Mouse (Mus musculus): ENCODE measurements around the gene Btaf1.

Btaf1 gene

DNA sequence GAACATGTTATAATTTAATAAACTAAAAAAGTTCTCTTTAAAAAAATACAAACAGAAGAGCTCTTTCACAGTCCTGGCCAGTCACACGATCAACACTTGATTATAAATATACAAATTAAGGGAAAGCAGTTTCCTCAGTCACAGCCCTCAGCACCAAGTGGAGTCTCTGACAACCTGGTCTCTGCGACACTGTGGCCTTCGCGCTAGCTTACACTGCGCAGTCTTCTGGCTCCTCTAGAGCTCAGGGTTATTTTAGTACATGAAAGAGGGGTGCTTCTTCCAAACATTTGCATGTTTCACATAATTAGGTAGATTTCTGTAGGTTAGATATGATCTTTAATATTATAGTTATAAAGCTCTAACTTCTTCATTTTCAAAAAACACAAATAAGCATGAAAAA lies 96.3 kb downstream of the Btaf1 start:
- DNase-seq (ENCODE audit: low spot score): no peak

GRCm38 (mm10) chr19:37025839-37026319 lies 100.0 kb downstream of the Btaf1 start:
- no peak for DNase-seq (ENCODE audit: low spot score)

- DNase-seq (ENCODE audit: low spot score): no peak
Observed at GRCm38 (mm10) chr19:37026408-37026807, 100.5 kb downstream of the Btaf1 start.

DNA sequence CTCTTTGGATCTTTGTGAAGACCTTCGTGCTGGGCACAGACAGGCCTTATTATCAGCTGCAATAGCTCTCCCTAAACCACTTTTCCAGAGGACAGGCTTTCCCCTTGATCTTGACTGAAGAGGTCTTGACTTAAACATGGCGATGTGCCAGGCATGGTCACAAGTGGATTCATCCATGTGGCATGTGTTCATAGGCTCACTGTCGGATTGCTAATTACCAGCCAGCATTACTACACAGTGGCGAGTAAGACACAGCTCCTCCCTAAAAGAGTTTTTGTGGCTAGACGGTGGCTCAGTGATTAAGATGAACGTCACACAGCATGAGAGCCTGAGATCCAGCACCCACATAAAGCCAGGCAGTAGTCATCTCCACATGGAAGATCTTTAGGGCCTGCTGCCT lies 103.9 kb downstream of the Btaf1 start:
- DNase-seq (ENCODE audit: low spot score): no peak

GRCm38 (mm10) chr19:37031446-37031845 lies 105.6 kb downstream of the Btaf1 start:
- DNase-seq (ENCODE audit: low spot score): no peak

DNA sequence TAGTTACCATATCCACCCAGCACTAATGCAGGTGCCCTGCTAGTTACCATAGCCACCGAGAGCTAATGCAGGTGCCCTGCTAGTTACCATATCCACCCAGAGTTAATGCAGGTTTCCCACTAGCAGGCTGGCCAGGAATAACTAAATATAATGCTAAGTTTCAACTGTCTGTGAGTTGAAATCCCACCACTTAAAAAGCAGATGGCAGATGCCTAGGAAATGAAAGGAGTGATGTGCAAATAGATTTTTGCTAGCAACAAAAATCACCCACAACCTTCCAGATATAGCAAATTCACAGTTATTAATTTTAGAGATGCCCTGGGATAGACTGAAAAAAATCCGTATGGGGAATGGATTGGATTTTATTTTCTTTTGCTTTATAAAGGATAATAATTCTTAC lies 106.5 kb downstream of the Btaf1 start:
- DNase-seq (ENCODE audit: low spot score): no peak

DNA sequence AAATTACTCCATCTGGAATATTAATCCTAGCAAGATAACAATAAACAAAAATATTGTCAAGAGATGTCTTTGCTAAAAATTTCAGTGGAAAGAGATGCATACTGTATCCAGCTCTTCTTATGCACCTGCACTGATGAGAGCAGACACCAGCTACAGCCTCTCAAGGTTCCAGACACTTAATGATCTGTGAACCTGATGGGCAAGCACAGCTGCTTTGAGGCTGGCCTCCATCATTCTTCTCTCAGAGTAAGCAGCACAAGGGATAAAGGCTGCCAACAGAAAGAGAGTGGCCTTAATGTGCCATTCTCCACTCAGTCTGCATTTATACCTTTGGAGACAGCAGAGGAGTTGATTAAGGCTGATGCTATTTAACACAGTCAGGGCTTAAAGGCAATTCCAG lies 115.0 kb downstream of the Btaf1 start:
- no peak for DNase-seq (ENCODE audit: low spot score)

GRCm38 (mm10) chr19:37044431-37044830 lies 118.6 kb downstream of the Btaf1 start:
- DNase-seq (ENCODE audit: low spot score): no peak

GRCm38 (mm10) chr19:37048507-37048906 lies 122.6 kb downstream of the Btaf1 start:
- DNase-seq (ENCODE audit: low spot score): no peak

GRCm38 (mm10) chr19:37050643-37051345 lies 124.9 kb downstream of the Btaf1 start:
- DNase-seq (ENCODE audit: low spot score): peak; percentile 83

- no peak for DNase-seq (ENCODE audit: low spot score)
Observed at GRCm38 (mm10) chr19:37055976-37056556, 130.2 kb downstream of the Btaf1 start.

GRCm38 (mm10) chr19:37057161-37057905 lies 131.5 kb downstream of the Btaf1 start:
- DNase-seq (ENCODE audit: low spot score): no peak

DNA sequence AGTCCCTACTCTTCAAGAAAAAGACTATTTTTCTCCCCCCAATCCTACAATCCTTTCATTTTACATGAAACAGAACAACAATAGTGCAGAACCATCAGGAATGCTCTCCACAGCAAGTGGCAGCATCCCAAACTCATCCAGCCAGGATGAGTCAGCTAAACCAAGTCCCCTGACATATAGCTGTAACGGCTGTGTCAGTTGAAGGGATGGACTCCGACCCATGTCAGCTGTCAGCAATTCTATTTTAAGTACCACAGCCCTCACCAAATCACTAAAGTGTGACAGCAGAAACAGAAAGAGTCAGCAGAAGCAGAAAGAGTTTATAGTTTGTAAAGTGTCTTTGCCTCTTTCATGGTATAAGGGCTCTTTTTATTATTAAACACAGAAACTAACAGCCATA lies 133.7 kb downstream of the Btaf1 start:
- DNase-seq (ENCODE audit: low spot score): no peak

DNA sequence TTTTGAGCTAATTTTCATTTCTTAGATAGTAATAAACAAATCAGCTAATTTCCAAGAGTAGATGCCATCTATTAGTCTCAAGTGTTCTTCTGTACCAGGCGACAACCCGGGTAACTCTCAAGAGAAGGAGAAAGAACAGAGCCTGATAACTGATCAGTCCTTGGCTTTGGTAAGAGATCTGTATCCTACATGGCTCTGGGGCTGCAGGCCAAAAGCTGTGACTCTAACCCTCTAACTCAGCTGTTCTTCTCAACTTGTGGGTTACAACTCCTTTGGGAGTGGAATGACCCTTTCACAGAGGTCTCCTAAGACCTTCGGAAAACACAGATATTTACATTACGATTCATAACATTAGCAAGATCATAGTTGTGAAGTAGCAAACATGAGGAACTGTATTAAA lies 134.2 kb downstream of the Btaf1 start:
- DNase-seq (ENCODE audit: low spot score): no peak

All from retina, embryonic 14.5 days (tissue).